Mouse (Mus musculus) spleen, embryonic (tissue): Measurements from ENCODE around the gene Mctp2.
"Not testable (repeated sequence)": the region's sequence is repeated elsewhere in the genome, so short reads cannot be mapped to it uniquely, and the experiment has no call there.

Experiments
- CTCF ChIA-PET: fragments of 350-600 bp; sonication (Branson Sonifier 250); formaldehyde crosslinking; loops from one replicate; lab custom pipeline; 2022; lab: Charles Lee

Gene Mctp2

GRCm38 (mm10) chr7:72275513-72275912 lies 30.9 kb downstream of the Mctp2 start:
- CTCF ChIA-PET = no interaction called here

DNA sequence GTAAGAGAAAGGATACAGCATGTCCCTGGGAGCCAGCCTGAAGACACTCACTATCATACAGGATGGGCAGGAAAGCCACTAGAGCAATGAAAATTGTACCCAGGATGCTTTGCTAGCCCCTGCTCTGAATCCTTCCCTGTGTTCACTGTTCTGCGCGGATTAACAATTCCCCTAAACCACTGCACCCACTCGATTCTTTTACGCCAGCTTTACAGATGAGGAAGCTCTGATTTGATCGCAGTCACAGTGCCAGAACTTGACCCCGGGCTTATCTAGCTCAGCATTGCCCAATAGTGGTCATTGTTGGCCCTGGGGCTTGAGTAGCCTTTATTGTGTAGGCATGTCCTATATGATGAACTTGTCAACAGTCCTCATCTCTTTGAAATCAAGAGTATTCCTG lies 34.9 kb downstream of the Mctp2 start:
- CTCF ChIA-PET = no interaction called here

GRCm38 (mm10) chr7:72269994-72270393 lies 36.4 kb downstream of the Mctp2 start:
- CTCF ChIA-PET = no interaction called here

- CTCF ChIA-PET = interaction anchor here (0.6 to 1.5 kb wide), 2 partner anchors 19 to 21 kb away, joined by 4 to 5 read pairs; no protein-coding TSS in a partner anchor
Observed at GRCm38 (mm10) chr7:72260766-72261655, 45.4 kb downstream of the Mctp2 start.

- CTCF ChIA-PET = no interaction called here
Observed at GRCm38 (mm10) chr7:72259045-72259444, 47.4 kb downstream of the Mctp2 start.

- CTCF ChIA-PET = not testable (repeated sequence)
Observed at GRCm38 (mm10) chr7:72250326-72250725, 56.1 kb downstream of the Mctp2 start.

- CTCF ChIA-PET = interaction anchor here (1.4 kb wide), 1 partner anchor 119 kb away, joined by 4 read pairs; no protein-coding TSS in a partner anchor
Observed at GRCm38 (mm10) chr7:72241269-72241668, 65.1 kb downstream of the Mctp2 start.

DNA sequence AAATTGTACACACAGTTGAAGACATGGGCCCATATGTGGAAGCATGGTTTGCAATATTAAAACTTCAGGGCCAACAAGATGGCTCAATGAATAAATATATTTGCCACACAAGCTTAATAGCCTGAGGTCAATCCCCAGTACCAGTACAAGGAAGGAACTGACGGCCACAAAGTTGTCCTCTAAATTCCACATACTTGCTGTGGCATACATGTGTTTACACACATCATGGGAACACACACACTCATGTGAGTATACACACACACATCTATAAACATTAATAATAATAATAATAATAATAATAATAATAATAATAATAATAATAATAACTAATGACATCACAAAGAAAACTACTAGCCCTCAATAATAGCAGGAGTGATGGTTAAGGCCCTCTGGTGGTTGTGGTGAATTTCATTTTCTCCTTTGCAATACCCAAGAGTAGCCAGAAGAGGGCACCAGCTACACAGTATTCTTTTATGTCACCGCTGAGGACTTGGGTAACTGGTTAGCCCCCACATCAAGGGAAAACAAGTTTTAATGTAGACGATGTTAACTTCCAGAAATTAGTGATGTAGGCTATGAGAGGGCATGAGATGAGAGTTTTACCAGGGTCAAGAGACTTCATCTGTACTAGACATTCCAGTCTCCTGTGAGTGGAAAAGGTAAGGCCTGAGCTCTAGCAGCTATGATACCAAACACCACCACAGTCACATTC lies 66.5 kb downstream of the Mctp2 start:
- CTCF ChIA-PET = interaction anchor here (0.7 to 1.4 kb wide), 4 partner anchors 18 to 121 kb away, joined by 3 to 6 read pairs (median 4); no protein-coding TSS in a partner anchor

DNA sequence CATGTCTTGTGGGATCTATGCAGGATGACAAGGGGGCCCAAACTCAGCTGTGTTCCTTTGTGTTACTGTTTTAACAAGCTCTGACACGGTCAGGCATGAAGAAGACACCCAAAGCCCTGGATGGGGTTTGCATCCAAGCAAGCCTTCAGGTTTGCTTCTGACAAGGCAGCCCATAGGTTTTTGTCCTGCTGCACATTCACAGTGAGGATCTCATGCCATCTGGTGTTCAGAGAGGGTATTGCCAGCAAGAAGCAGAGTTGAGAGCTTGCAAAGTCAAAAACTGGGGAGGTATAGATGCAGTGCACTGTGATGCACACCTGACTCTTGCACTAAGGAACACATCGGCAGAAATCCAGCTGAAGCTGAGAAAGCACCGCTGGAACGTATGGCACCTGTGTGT lies 67.8 kb downstream of the Mctp2 start:
- CTCF ChIA-PET = interaction anchor here (0.6 to 0.8 kb wide), 3 partner anchors 57 to 175 kb away, joined by 3 read pairs; no protein-coding TSS in a partner anchor

DNA sequence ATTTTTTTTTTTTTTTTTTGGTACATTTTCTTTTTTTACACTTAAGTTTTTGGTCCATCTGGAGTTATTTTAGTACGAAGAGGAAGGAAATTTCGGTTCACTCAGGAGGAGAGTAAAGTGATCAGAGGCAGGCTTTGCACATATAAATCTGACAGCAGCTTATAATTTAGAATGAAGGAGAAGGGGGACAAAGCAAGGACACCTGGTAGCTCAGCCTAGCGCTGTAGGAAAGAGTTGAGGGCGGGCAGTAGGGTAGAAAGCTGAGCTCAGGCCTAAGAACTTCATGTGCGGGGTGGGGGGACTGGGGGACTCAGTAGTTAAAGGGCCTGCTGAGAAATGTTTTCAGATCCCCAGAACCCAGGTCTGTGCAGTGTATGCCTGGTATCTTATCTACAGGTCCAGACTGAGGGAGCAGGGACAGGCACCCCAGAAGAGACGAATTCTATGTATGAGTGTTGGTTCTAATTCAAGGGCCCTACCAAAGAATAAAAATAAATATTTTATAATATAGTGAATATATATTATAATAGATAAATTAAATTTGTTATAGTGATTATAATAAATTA lies 71.9 kb downstream of the Mctp2 start:
- CTCF ChIA-PET = no interaction called here

DNA sequence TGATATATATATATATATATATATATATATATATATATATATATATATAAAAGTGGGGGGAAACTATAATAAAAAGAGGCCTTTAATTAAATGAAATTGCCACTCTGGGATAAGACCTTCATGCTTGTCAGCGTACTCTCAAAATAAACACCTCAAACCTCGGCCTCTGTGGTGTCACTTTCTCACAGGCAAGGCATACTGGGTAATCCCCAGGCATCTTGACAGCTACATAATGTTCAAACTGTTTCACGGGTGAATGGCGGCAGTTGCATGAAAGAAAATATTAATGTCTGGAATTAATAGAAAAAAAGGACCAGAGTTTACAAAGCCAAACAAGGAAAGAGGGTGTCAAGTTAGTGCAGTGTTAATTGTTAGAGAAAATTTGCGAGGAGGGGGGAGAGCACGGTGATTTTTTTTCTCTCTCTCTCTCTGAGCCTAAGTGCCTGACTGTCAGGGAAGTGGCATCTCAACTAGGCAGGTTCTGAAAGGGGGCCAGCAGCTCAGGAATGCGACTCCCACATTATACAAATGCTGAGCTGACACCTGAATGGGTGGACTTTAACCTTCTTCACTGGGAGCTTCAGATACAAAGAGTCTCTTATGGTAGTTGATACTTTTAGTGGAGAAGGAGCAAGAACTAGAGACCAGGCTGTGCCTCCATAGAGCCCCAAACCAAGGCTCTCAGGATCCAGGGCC lies 75.1 kb downstream of the Mctp2 start:
- CTCF ChIA-PET = no interaction called here

DNA sequence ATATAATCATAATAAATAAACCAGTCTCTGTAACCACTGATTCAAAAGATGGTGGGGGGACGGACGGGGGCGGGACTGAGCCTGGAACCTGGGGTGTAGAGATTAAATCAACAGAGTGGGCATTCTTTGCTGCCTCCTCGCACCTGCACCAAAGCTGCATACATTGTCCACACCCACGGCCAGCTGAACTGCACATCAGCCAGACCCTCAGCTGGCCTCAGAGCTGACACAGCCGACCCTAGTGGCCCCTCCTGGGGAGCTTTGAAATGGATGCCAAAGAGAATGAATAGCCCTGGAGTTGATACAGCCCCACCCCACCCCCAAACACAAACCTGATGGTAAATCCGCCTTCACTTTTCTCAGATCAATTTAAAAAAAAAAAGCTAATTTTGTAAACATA lies 76.5 kb downstream of the Mctp2 start:
- CTCF ChIA-PET = interaction anchor here (0.7 kb wide), 1 partner anchor 17 kb away, joined by 3 read pairs; no protein-coding TSS in a partner anchor

- CTCF ChIA-PET = no interaction called here
Observed at GRCm38 (mm10) chr7:72223558-72223957, 82.8 kb downstream of the Mctp2 start.

- CTCF ChIA-PET = no interaction called here
Observed at GRCm38 (mm10) chr7:72222532-72222931, 83.9 kb downstream of the Mctp2 start.

DNA sequence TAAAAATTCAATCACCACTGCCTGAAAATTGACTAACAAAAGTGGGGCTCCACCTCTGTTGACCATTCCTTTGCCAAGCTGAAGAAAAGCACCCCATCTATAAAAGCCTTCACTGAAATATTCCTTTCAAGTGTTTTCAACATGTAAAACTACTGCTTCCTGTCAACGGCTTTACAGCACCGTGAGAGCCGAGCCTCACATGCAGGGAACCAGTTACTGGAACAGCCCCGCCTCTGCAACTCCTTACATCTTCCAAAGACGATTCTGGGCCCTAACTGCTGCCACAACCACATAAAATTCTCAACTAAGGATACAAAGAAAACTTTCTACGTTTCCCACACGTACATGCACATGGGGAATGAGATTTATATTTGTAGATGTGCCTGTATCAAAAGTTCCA lies 88.4 kb downstream of the Mctp2 start:
- CTCF ChIA-PET = no interaction called here

GRCm38 (mm10) chr7:72215563-72216215 lies 90.7 kb downstream of the Mctp2 start:
- CTCF ChIA-PET = no interaction called here

DNA sequence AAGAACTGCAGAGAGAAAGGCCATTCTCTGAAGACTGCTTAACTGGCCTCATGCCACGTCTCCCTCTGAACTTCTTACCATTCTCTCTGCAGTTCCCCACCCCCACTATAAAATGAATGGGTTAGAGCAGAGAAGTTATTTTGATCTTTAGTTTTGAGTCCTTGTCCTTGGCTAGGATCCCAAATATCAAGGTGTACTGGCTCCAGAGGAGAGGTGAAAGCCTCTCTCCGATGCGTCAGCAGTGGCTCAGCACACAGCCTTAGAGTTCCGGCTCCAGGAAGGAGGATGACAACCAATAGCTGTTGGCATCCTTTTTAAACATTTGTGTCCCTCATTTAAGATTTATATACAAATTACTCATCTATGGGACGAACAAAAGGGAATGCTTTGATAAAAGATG lies 96.2 kb downstream of the Mctp2 start:
- CTCF ChIA-PET = no interaction called here

- CTCF ChIA-PET = no interaction called here
Observed at GRCm38 (mm10) chr7:72209296-72209695, 97.1 kb downstream of the Mctp2 start.

DNA sequence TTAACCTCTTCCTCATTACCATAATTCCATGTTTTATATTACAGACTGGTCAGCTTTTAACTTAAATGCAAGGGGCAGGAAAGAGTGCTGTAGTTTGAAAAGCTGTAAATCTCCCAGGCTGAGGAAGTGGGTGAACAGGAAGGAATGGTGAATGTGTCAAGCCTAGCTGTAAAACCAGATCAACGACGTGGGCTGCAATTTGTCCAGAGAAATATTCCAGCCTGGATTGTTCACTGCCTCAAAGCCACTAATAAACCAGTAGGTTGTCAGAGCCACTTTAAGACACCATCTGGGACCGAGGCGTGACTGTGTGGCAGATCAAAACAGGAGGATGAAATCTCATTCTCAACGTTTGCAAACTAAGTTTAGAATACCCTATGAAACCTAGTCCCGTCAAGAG lies 99.6 kb downstream of the Mctp2 start:
- CTCF ChIA-PET = no interaction called here

- CTCF ChIA-PET = no interaction called here
Observed at GRCm38 (mm10) chr7:72195709-72196108, 110.7 kb downstream of the Mctp2 start.

DNA sequence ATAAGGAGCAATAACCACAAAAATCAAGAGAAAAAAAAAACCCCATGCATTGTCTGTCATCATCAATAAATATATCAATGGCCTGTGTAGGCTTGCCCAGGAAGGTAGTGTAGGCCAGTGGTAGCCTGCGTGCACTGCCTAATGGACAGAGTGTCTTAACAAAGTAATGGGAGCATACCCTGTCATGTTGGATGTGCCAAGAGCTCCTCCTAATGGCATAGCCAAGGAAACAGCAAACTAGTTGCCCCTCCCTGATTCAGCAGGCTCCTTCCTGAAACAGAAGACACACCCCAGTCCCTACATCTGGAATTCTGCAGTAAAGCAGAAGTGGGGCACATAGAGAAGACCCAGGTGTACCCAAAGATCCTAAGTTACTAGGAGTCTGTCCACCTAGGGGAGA lies 113.1 kb downstream of the Mctp2 start:
- CTCF ChIA-PET = no interaction called here
